Mouse (Mus musculus) cortical plate, adult 2 months (tissue): ENCODE measurements around the gene Auts2.

Source experiments
- CTCF ChIP-seq: fragments of 200-500 bp; IDR thresholded peaks from 2 replicates; pipeline ENCODE4 v1.5.1; 2011; ENCODE audit warnings: mild to moderate bottlenecking, control low read depth, low read length; ENCODE audit not compliant: insufficient read depth; ENCODE audit errors: extremely low read depth
- POLR2A ChIP-seq: fragments of 200-500 bp; IDR thresholded peaks from 2 replicates; pipeline ENCODE4 v1.6.1; 2011; ENCODE audit warnings: mild to moderate bottlenecking, low read length, control low read depth; ENCODE audit not compliant: insufficient read depth; ENCODE audit errors: extremely low read depth

DNA sequence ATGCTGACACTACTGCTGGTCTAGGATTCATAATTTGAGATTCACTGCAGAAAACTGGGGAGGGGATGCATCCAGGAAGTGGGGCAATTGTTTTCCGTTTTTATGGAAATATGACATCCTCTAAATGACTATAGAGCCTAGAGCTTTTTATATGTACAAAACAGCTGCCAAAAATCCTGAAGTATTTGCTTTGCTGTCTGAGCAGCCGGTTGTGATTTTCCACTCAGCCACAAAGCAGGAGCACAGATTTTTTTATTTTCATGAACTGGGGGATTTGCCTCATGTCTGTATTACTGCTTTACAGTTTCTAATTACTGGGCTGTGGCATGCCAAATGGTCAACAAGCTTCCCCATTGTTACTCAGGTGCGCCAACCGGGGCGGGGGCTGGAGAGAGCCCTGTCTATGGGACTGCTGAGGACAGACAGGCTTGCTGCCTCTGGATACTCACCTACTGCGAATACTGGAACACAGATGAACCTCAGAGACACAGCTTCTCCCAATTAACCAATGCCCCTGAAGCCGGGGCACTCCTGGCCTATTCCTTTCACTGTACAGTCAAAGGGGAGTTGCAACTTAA is 53.3 kb downstream of the Auts2 start:
- no peak for TF ChIP-seq POLR2A
- TF ChIP-seq CTCF: no peak
